8 mouse cellular contexts compared by ENCODE assay signal in the genomic region with DNA sequence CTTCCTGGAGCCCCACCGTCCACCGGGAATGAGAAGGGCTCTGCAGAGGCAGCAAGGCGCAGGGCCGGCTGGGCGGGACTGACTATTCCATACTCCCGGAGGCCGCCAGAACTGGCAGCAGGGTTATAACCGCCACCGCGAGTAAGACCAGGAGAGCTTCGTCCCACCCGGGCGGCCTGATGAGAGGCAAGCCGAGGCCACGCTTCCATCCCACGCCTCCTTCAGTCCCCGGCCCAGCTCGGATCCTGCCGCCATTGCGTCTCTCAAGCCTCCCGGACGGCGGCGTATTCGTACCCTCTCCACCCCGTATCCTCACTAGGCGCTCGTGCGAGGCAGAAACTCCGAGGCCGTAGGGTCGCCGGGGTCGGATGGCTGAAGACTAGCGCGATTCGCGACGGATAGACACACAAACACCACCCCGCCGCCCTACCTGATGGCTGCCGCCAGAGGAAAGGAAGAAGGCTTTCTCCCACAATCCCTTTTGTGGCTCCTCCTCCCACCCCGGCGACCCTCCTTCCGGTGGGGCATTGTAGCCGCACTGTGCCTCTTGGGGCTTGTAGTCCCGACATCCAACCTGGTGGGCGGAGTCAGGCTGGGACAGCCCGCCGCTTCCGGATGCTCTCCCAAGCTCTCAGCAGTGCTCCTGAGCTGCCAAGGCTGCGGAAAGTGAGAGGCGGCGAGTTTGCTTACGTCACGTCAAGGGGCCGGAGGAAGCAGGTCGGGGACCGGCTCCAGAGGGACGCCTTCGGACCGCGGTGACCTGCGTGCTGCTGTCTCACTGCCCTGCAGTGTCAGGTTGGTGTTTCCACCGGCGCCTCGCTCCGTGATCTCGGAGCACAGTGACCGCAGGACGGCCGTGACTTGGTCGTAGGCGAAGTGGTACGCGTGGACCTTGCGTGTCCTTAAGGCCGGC. TPM values are rescaled to one million over a fixed set of nuclear protein-coding genes. Genes with fewer than 3 reads are reported as not detected.
A peak's percentile ranks its signal among the peaks of the same experiment; 100 is the strongest.
DNase-seq lines count a peak whose midpoint lies in the region; ATAC-seq and TF ChIP-seq lines count a peak whose summit lies in the region.

A gene (plus strand): TSS at position 608 of the 913 bp plus-strand sequence.
A gene (minus strand): TSS at position 863 of the 913 bp plus-strand sequence.

- no peaks in the 10 kb centered on the region for H3K27me3 ChIP-seq in kidney, embryonic 14.5 days (ENCODE audit: control insufficient read depth, insufficient read depth, low read length)
- H3K27me3 ChIP-seq in limb, embryonic 15.5 days: no peaks in the 10 kb centered on the region

- peak; percentile 100 for ATAC-seq in kidney, embryonic 14.5 days (ENCODE audit: low FRiP score, low TSS enrichment)
- peak; percentile 100 for ATAC-seq in limb, embryonic 15.5 days (ENCODE audit: insufficient number of reproducible peaks, low FRiP score, low TSS enrichment, low read depth)

- H3K4me1 ChIP-seq in bone marrow macrophage, adult 2 months (ENCODE audit: control insufficient read depth, insufficient read depth, low read length): peaks cover 5% of the 10 kb centered on the region; the same call in 1 of the 2 replicates
- H3K4me1 ChIP-seq in embryonic fibroblast, embryonic 13.5 days (ENCODE audit: control insufficient read depth, insufficient read depth, low read length): no peaks in the 10 kb centered on the region
- H3K4me1 ChIP-seq in kidney, embryonic 14.5 days (ENCODE audit: control insufficient read depth, insufficient read depth, low read length): peaks cover 3% of the 10 kb centered on the region; the same call in 1 of the 2 replicates
- peaks cover 11% of the 10 kb centered on the region for H3K4me1 ChIP-seq in limb, embryonic 15.5 days

- peak; percentile 99 for DNase-seq in A20 (ENCODE audit: low read depth, low spot score)
- peak; percentile 99 for DNase-seq in heart, adult 9 months (ENCODE audit: low spot score in 2 of 2)
- DNase-seq in monocyte, adult 2 months (ENCODE audit: low read depth in 1 of 2, low spot score in 2 of 2): peak; percentile 94 to 96
- DNase-seq in spleen, postnatal 36 days (ENCODE audit: low spot score in 2 of 2): peak; percentile 98

- peak within 1 kb of the TSS; percentile 59 for H3K27ac ChIP-seq in bone marrow macrophage, adult 2 months (ENCODE audit: insufficient read depth, low read depth, low read length)
- H3K27ac ChIP-seq in embryonic fibroblast, embryonic 13.5 days (ENCODE audit: insufficient read depth, low read length): peak within 1 kb of the TSS; percentile 46
- peak within 1 kb of the TSS; percentile 83 for H3K27ac ChIP-seq in kidney, embryonic 14.5 days (ENCODE audit: low read depth, low read length)
- H3K27ac ChIP-seq in limb, embryonic 15.5 days: peak within 1 kb of the TSS; percentile 90

- peak within 1 kb of the TSS; percentile 99 for H3K9ac ChIP-seq in kidney, embryonic 14.5 days (ENCODE audit: low read depth, low read length)
- H3K9ac ChIP-seq in limb, embryonic 15.5 days: peak within 1 kb of the TSS; percentile 88

- under 1% methylated on average over 78 of the region's 78 CpGs for WGBS in kidney, embryonic 14.5 days
- under 1% methylated on average over 78 of the region's 78 CpGs for WGBS in limb, embryonic 15.5 days

- H3K36me3 ChIP-seq in kidney, embryonic 14.5 days (ENCODE audit: control insufficient read depth, insufficient read depth, low read length): peaks cover 27% of the 10 kb centered on the region
- peaks cover 21% of the 10 kb centered on the region for H3K36me3 ChIP-seq in limb, embryonic 15.5 days

- peak within 1 kb of the TSS; percentile 66 for H3K4me2 ChIP-seq in kidney, embryonic 14.5 days (replicated peaks; ENCODE audit: low read depth, low read length)
- H3K4me2 ChIP-seq in limb, embryonic 15.5 days: peak within 1 kb of the TSS; percentile 67

- TF ChIP-seq POLR2A in bone marrow macrophage, adult 2 months (IDR thresholded peaks at IDR 0.05; ENCODE audit: borderline replicate concordance, low read depth, low read length): peak; percentile 84
- TF ChIP-seq POLR2A in embryonic fibroblast, embryonic 13.5 days (IDR thresholded peaks at IDR 0.05; ENCODE audit: low read depth, low read length): peak; percentile 85

- TF ChIP-seq CTCF in bone marrow macrophage, adult 2 months (IDR thresholded peaks at IDR 0.05; ENCODE audit: low read depth, low read length): no peak
- no peak for TF ChIP-seq CTCF in embryonic fibroblast, embryonic 13.5 days (IDR thresholded peaks at IDR 0.05; ENCODE audit: borderline replicate concordance, insufficient read depth, low read length)

- H3K9me3 ChIP-seq in kidney, embryonic 14.5 days (ENCODE audit: control insufficient read depth, low read length): no peaks in the 10 kb centered on the region
- no peaks in the 10 kb centered on the region for H3K9me3 ChIP-seq in limb, embryonic 15.5 days

- H3K4me3 ChIP-seq in bone marrow macrophage, adult 2 months (ENCODE audit: insufficient read depth, low read length): peak within 1 kb of the TSS; percentile 91
- H3K4me3 ChIP-seq in embryonic fibroblast, embryonic 13.5 days (ENCODE audit: insufficient read depth, low read length): peak within 1 kb of the TSS; percentile 95
- peak within 1 kb of the TSS; percentile 94 for H3K4me3 ChIP-seq in kidney, embryonic 14.5 days (ENCODE audit: low read length)
- peak within 1 kb of the TSS; percentile 78 for H3K4me3 ChIP-seq in limb, embryonic 15.5 days

RNA-seq across cellular contexts. Expression of the first gene that starts in this region (rescaled TPM):
- 10.6 and 14.1 TPM in 2 replicates for polyA plus RNA-seq in bone marrow macrophage, adult 2 months (2012; ENCODE audit: insufficient read depth, insufficient read length, missing spikeins)
- polyA plus RNA-seq in embryonic fibroblast, embryonic 13.5 days (2011; ENCODE audit: insufficient read length, low read depth, missing spikeins): 13.7 and 18.6 TPM in 2 replicates
- polyA plus RNA-seq in kidney, embryonic 14.5 days (2014; fragmentation: Nextera tagmentation; extraction: Ambion mirVana): 12.8 and 14.4 TPM in 2 replicates
- 20.4 and 25.8 TPM in 2 replicates for polyA plus RNA-seq in limb, embryonic 15.5 days (2015; fragmentation: Nextera tagmentation; extraction: Ambion mirVana)

RNA-seq across cellular contexts. Expression of the second gene that starts in this region (rescaled TPM):
- polyA plus RNA-seq in bone marrow macrophage, adult 2 months (2012; ENCODE audit: insufficient read depth, insufficient read length, missing spikeins): 508 and 615 TPM in 2 replicates
- polyA plus RNA-seq in embryonic fibroblast, embryonic 13.5 days (2011; ENCODE audit: insufficient read length, low read depth, missing spikeins): 799 and 868 TPM in 2 replicates
- polyA plus RNA-seq in kidney, embryonic 14.5 days (2014; fragmentation: Nextera tagmentation; extraction: Ambion mirVana): 551 and 698 TPM in 2 replicates
- polyA plus RNA-seq in limb, embryonic 15.5 days (2015; fragmentation: Nextera tagmentation; extraction: Ambion mirVana): 314 and 405 TPM in 2 replicates

Comparison
In these comparisons a context has a peak if more than half of its experiments do, and no peak if none do; other contexts are left out.
1. Peak in every context shown above with its lines: DNase-seq, ATAC-seq, H3K4me3 ChIP-seq and H3K27ac ChIP-seq.